Mouse (Mus musculus) kidney, postnatal 4 days (tissue): ENCODE data around the gene Mtif3.

Experiments used
- DNase-seq, 2 experiments: peaks; one replicate each; pipeline ENCODE4 v3.0.0; 2021; ENCODE audit warnings: mixed read lengths in 2 of 2

Gene Mtif3

DNA sequence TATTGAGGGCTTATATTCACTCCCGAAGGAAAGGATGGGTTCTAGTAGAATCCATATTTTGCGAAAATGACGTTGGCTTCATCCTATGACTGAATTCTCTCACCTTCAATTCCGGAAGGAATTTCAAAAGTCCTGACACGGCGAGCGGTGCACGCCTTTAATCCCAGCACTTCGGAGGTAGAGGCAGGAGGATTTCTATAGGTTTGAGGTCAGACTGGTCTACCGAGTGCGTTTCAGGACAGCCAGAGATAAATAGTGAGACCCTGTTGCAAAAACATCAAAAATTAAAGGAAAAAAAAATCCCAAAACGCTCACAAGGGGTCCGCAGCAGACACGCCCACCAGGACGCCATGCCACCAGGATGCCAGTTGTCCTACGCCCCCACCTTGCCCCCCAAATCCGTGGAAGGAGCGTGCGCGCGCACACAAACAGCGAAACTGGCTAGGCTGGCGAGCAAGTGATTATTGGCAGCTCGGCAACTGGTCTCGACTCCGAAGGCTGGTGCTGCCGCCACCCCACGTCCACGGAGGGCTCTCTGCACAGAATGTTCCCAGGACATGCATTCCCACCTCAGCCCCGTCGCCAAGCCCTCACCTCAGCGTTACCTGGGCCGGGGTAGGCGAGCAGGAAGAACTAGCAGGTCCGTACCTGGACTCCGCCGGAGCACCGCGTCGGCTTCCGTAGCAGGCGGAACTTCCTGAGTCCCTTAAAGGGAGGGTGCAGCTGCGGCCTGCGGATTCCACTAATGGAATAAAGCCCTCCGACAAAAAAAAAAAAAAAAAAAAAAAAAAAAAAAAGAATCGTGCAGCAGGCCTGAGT lies at the start of gene Mtif3:
Gene Mtif3, minus strand, starts transcription at position 683 of the 819 bp plus-strand sequence.
- peak; percentile 86 to 93 for DNase-seq

DNA sequence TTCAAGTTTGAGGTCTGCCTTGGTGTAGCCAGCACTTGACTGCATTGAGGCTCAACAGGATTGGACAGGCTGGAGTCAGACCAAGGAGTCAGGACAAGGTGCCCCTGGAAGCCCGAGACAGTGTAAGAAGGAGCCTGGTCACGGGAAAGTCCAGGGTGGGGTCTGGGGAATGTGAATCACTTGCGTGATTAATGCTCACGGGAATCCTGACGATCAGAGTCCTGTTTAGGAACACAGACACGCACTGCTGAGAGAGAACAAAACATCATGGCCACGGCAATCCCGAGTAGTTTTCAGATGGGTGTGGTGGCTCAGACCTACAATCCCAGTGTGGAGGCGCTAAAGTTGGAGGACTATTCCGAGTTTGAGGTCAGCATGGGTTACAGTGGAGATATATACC lies 47.7 kb upstream of the Mtif3 start:
- DNase-seq, result no peak

DNA sequence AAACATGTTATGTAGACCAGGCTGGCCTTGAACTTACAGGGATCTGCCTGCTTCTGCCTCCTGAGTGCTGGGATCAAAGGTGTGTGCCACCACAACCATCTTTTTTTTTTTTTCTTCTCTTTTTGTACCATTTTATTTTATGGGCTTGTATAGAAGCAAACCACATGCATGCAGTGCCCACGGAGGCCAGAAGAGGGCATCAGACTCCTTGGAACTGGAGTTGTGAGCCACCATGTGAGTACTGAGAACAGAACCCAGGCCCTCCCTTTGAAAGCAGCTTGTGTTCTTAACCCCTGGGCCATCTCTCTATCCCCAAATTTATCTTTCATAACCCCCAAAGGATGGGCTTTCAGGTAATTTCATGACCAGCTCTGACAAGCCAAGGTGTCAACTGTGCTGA lies 39.7 kb upstream of the Mtif3 start:
- DNase-seq, result no peak

DNA sequence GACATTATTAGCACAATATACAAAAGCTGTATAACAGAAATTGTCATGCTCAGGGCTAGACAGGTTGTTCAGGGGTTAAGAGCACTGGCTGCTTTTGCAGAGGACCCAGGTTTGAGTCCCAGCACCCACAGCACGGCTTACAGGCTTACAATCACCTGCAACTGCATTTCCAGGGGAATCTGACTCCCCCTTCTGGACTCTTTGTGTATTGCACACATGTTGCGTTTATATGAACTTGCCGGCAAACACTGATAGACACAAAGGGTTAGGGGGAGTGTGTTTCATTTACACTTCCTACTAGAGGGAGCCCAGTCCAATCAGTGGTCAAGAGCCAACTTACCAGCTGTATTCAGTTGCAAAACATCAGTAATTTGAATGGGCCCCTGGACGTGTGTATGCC lies 37.7 kb upstream of the Mtif3 start:
- no peak for DNase-seq

DNA sequence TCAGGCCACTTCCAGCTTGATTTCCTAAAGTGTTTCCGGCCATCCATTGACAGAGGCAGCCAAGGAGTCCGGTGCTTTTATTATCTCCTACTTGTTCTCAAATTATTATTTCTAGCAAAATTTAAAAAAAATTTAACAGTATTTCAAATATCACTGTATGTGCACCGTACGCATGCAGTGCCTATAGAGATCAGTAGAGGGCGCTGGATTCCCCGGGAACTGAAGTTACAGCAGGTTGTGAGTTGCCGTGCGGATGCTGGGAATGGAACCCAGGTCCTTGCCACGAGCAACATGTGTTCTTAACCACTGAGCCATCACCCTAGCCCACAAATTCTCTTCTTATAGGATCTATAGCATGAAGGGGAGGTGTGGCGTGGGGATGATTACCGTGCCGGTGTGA lies 35.2 kb upstream of the Mtif3 start:
- no peak for DNase-seq

DNA sequence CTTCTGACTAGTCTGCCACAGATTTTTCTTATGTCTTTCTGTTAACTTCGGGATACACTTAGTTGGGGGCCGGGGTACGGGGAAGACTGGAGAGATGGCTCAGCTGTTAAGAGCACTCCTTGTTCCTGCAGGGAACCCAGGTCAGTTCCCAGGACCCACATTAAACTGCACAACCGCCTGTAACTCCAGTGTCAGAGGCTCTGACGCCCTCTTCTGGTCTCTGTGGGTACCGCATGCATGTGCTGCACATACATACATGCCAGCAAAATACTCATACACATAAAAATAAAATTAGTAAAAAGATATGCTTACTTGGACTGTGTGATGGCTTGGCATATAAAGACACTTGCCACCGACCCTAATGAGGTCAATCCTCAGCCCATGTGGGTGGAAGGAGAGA lies 33.2 kb upstream of the Mtif3 start:
- no peak for DNase-seq

DNA sequence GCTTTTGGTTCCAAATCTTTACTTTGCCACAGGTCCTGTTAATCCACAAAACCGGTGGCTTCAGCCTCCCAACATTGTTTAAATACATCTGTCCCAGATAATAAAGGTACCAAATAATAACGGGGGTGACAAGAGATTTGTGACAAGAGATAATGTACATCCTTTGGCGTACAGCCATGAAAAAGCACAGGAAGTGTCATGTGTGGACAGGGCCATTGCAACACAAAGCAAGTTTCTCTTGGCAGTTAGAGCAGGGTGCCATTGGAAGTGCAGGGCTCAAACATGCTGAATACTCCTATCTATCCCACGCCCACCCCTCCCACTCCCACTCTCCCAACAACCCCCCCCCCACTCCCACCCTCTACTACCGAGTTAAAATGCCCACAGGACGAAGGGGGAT lies 31.4 kb upstream of the Mtif3 start:
- no peak for DNase-seq

DNA sequence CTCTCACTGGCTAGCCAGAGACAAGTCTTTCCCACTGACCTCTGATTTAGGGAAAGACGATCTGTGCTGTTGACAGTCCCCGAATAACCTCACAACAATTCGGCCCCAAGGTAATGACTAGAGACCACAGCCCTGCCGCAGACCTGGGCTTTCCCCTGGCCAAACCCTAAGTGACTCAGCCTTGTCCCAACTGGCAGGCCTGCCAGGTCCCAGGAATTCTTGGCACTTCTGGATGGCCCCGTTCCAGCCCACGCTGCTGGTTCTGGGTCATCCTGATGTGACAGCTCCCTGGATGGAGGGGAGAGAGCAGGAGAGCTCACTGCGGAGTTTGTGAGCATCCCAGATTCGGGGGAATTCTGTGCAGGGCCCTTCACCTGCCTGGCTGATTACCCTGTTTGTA lies 29.9 kb upstream of the Mtif3 start:
- DNase-seq, result no peak

DNA sequence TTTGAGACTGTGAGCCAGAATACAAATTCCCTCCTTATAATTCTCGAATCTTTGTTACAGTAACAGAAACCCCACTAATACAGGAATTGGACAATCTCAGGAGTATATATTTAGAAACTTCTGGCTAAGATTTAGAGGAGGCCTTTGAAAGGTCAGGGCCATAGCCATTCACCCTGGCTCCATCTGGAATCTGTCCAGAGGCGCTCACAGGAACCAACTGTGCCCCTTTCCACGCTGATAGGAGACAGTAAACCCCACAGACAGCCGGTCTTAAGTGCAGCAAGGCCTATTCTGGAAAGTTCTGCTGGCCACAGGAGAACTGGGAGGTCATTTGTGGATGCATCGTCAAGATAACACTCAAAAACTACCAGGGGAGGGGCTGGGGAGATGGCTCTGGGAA lies 25.5 kb upstream of the Mtif3 start:
- no peak for DNase-seq

DNA sequence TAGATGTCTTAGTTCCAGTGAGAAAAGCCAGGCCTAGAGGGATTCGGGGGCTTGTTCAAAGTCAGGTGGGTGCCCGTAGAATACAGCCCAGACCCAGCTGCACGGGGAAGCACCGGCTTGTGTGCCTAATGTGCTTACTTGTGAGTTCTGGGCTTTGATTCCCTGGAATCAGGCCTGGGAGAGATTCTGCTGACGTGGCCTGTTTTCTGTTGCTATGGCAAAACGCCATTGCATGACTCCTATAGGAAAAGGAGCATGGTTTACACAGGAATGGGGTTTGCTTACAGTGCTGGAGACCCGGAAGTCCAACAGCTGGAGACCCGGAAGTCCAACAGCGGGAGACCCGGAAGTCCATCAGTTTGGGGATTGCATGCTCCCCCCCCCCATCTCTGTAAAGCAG lies 24.0 kb upstream of the Mtif3 start:
- DNase-seq, result no peak

DNA sequence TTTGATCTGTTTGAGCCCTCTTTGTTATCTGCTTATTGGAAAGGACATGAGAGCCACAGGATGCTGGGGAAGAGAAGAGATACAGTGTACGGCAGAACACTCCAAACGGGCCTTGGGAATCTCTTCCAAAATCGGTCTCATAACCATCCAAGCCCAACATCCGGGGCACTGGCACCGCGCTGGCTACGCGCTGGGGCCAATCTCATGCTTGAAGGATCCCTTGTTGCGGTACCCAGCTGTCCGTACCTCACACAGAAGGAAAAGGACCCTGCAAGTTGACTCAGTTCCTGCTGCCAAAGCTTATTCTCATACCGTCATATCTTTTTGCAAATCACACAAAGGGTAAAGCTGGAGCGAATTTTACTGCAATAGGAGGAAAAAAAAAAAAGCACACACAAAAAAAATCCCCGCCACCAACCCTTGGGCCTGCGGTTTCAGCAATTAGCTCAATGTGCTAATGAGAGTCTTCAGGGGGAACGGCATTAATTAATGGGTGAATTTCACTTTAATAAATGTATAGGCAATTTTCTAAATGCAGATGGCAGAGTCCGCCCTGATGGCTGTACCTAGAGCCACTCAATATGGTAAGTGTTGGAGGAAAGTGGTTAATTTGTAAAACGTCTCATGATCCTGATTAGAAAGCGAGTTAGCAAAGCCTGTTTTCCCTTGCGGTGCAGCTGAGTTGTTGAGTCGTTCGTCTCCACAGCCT lies 22.3 kb upstream of the Mtif3 start:
- no peak for DNase-seq

DNA sequence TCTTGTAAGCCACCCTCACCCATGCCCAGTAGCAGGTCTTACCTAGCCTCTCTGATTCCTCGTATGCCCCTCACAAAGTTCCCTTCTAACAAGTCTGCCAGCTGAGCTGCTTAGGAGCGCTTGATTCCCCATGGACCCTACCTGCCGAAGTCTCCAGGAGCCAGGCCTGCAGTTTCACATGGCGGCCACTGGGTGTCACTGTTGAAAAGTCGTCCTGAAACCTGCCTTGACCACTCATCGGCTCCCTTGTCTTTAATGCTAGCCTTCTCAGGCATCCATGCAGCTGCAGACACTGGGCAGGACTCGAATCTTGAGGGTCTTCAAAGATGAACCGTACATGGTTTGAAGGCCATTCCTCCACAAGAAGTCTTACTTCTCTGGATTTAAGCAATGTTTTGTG lies 19.6 kb upstream of the Mtif3 start:
- peak; percentile 75 to 79 for DNase-seq

DNA sequence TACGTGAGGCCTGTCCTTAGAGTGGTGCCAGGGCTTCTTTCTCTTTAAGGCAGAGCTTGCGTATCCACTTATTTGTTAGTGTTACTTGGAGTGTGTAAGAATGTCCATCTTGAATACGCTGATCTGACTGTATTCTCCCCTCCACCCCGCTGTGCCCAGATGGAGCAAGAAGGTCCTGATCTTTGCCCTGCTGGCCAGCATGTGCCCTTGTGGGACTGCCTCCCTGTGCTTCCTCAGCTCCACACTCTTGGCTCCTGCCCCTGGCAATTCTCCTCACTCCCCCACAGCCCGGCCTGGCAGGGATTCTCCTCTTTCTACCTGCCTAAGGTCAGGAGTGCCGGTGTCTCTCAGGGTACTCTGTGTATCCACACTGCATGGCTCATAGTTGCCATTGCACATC lies 17.8 kb upstream of the Mtif3 start:
- DNase-seq, result peak in 1 of 2 experiments; percentile 10

DNA sequence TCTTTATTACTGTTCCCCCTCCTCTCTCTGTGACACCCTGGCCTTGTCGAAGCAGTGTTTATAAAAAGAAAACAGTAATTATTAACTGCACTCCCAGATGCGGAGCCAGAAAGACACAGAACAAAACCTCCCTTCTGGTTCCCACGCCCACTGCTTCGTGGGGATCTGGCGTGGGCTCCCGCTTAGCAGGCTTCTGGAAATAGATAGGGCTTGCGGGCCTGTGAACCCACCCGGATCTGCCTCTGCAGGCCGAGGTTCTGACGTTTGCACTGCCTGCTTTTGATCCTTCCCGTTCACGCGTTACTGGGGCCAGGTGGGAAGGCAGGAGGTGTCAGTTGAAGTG lies 11.2 kb upstream of the Mtif3 start:
- peak; percentile 32 to 54 for DNase-seq

DNA sequence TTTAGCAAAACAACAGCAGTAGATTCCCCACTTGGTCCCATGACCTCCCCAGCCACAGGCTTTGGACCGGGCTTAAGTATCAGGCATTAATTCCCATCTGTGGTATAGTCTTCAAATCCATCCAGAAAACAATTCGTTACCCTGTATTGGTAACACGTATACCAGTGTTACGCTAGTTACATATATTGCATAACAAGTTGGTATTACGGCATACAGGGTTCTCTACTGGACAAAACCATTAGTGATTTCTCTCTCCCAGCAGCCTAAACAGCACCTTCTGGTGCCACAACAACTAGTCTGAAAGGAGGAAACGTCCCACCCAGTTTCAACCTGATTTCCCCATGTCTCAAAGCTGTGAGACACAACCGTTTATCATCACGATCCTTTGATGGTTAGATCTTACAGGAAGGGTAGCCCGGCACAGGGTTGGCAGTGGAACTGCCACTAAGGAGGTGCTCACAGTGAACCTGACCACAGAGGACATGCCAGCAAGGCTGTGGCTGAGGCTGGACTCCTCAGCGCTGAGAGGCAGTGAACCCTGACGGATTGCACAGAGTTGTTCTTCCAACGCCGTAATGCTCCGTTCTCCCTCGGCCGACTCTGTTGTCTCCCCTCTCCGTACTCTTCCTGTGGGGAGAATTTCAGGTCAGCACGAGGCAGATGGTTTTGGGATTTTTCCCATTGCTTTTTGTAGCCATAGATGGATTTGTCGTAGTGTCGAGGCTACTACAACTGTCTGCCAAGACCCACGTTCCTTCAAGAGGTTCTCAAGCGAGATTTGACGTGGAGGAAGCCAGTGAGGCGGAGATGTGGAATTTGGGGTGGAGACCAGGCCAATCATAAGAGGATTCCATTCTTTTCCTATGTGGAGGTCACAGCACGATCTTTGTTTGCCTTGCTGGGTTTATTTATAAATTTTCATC lies 10.5 kb upstream of the Mtif3 start:
- peak; percentile 29 to 53 for DNase-seq

DNA sequence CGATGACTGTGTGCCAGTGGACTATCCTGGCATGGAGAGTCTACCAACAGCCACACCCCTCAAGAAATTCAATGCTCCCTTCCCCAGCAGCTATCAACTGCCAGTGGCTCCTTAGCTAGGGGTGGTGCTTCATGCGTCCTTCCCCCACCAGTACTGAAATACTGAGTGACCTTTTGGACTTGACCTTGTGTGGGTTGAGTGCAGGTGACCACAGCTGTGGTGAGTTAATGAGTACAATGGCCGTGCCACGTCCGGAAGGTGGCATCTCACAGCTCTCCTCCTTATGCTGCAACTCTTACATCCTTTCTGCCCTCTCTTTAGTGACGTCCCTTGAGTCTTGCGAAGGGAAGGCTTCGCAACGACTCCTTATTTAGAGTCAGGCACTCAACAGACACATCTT lies 9.8 kb upstream of the Mtif3 start:
- peak in 1 of 2 experiments; percentile 38 for DNase-seq

DNA sequence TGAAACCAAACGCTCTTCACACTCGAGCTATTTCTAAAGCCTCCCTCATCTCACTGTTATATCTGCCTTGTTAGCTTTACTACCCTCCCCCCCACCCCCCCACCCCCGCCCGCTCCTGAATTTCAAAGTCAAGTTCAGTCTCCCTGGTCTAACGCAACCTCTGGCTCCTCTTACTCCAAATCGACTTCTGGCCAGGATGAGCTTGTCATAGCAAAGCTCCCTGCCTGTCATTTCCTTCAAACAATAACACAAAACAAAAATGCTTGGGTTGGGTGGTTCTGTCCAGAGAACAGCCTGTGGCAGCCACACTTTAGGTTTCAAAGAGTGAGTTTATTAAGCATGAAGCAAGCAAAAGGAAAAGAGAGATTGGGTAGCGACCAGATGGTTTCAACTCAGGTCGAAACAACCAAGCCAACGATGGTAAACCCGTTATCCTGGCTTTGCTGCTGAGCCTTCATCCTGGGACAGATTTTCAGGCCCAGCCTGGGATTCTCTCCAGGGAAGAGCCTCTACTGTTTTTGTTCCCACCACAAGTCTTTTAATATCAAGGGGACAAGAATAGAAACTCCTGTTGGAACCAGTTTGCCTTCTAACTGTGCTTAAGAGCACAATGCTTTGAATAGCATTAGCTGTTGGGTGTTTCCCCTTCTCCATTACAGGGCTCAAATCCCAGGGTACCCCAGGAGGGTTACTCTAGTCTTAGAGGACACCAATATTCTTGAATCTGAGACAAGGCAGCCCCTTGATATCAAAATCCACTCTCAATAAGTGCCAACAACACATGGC lies 8.4 kb upstream of the Mtif3 start:
- no peak for DNase-seq

DNA sequence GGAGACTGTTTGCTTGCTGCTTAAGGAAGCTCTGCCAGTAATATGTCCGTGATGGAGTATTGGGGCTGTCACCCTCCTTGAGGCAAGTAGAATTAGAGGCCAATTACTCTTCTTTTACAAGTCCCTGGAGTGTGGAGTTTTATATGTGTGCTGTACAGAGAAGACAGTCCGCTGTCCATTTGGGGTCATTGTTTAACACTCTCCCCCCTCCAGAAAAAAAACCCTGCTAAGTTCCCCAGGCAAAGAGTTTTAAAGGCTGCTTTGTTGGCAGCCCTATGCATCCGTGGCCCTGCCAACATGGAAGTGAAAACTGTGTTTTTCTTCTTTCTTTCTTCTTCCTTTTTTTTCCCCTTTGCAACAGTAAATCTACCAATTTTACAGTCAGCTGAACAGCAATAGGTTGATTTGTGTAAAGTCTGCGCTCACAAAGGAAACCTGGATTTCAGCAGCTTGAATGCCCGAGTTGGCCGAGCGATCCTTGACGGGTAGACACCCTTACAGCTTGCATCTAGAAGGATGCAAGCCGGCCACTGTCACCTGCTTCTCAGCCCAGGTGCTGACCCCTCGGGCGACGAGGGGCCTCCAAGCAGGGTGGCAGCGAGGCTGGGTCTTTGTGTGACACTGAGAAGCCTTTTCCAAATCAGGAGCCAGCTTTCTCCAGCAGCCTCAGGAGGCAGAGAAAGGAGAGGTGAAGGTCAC lies 5.2 kb upstream of the Mtif3 start:
- DNase-seq, result no peak

DNA sequence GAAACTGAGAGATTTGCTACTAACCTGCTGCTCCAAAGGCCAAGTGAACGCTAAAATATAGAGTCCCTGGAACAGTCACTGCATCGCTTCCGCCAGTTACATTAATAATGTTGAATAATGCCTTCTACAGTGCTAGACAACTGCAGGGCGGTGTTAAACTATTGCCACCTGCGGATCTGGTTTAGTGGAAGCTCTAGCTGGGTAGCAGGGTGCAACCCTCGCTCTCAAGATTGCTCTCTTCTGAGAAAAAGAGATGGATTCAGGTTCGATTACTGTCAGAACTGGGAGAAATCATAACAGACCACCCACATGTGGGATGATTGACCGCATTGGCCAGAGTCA lies 308 bp upstream of the Mtif3 start:
- DNase-seq, result no peak

DNA sequence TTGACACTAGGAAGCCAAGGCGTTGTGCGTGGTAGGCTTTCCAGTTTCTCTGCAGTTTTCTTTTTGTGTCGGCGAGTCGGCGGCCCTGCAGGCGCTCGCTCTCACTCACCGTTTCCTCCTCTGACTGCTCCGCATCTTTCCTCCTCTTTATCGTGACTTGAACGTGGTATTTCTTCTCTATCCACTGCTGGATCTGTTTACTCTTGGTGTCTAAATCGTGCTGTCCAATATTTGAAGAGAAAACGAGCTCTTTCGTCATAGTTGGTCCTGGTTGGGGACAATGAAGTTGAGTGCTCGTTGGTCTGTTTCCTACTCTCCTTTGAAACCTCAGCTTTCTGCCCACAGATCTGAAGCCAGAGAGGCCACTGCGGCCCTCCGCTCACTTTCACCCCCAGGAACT lies 6.9 kb downstream of the Mtif3 start:
- no peak for DNase-seq

DNA sequence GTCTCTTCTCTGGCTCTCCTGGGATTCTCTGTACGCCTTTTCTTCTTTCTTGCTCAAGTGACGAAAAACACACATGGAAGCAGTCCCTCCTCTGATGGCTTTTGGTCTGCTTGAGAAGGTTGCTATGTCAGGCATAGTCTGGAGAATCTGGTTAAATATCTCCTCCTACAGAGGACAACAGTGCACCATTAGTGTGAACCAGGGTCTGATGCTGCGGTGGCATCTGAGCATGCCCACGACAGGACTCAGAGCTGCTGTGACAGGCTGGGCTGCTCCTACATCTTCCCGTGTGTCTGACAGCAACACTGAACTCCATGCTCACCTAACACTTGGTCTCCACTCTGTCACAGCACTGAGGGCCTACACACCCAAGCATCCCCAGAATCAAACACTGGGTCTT lies 7.9 kb downstream of the Mtif3 start:
- no peak for DNase-seq

DNA sequence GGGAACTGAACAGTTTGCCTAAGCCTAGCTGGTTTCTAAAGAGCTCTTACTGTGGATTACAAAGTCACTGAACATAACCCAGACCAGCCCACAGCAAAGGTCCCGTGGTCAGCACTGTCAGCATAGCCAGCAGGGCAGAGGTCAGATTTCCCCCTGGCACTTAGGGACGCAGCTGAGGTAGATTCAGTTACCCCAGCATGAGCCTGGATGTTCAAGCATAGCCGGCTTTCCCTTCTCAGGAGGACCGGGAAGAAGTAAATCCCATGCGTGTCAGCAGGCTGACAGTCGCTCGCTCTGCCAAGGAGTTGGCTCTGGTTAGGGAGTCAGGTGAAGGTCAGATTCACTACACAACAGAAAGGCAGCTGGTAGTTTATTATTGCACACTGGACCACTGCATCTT lies 9.0 kb downstream of the Mtif3 start:
- DNase-seq, result no peak
